In genomic region chr7:143147015-143147414, GRCm38 (mm10) we compare ENCODE assay signal across 28 mouse cellular contexts. TPM values are rescaled to one million over a fixed set of nuclear protein-coding genes. Genes with fewer than 3 reads are reported as not detected.
DNase-seq lines count a peak whose midpoint lies in the region; ATAC-seq and TF ChIP-seq lines count a peak whose summit lies in the region.
"Had no signal": no experiment of that assay in that cellular context is flagged by ENCODE, and none has a peak within 500 bp of the region (broad histone marks: within the 10 kb centered on the region; RNA-seq: fewer than 3 reads in every experiment).

No protein-coding gene starts in this region.

- ATAC-seq in heart, embryonic 13.5 days (ENCODE audit: extremely low read depth, insufficient number of reproducible peaks, low FRiP score, low TSS enrichment), result no peak
- ATAC-seq in intestine, embryonic 15.5 days, result peak; percentile 79
- ATAC-seq in intestine, postnatal 0 days, result peak; percentile 63
- 0 out of 2 replicates have a peak, but pooled peaks have one; percentile 46 for ATAC-seq in stomach, postnatal 0 days (ENCODE audit: low FRiP score, low TSS enrichment)
- ATAC-seq: activated CD4-positive, CD25-positive, alpha-beta regulatory T cell, adult 4 months; CD4-positive, CD25-positive, alpha-beta regulatory T cell, adult 4 months; forebrain, embryonic 13.5 days; forebrain, embryonic 15.5 days; Patski had no signal

- H3K4me3 ChIP-seq in heart, embryonic 13.5 days, result no peak overlapping the region
- no peak overlapping the region for H3K4me3 ChIP-seq in intestine, embryonic 15.5 days (replicated peaks)
- H3K4me3 ChIP-seq in intestine, postnatal 0 days (ENCODE audit: low read depth, low read length), result no peak overlapping the region
- no peak overlapping the region for H3K4me3 ChIP-seq in stomach, postnatal 0 days (ENCODE audit: low read depth, low read length)
- H3K4me3 ChIP-seq in limb, embryonic 10.5 days, result no peak overlapping the region
- H3K4me3 ChIP-seq: embryonic facial prominence, embryonic 10.5 days; embryonic facial prominence, embryonic 12.5 days; forebrain, embryonic 13.5 days; forebrain, embryonic 15.5 days had no signal

- WGBS in heart, embryonic 13.5 days, result 62% methylated on average over 5 of the region's 5 CpGs
- WGBS in intestine, embryonic 15.5 days, result 57% methylated on average over 5 of the region's 5 CpGs
- 36% methylated on average over 5 of the region's 5 CpGs for WGBS in intestine, postnatal 0 days
- WGBS in stomach, postnatal 0 days, result 37% methylated on average over 5 of the region's 5 CpGs
- WGBS in limb, embryonic 10.5 days, result 84% methylated on average over 5 of the region's 5 CpGs

- intact Hi-C loops in heart, postnatal 10 days (cut with DNase I), result no loop called here

- no peak for TF ChIP-seq EP300 in stomach, postnatal 0 days (optimal IDR thresholded peaks at IDR 0.05)

- peak overlapping the region; percentile 30; the same call in 1 of the 2 replicates for H3K9ac ChIP-seq in heart, embryonic 13.5 days
- no peak overlapping the region for H3K9ac ChIP-seq in intestine, embryonic 15.5 days
- H3K9ac ChIP-seq in intestine, postnatal 0 days (ENCODE audit: low read depth, low read length), result no peak overlapping the region
- H3K9ac ChIP-seq in stomach, postnatal 0 days (ENCODE audit: low read length), result no peak overlapping the region
- H3K9ac ChIP-seq: embryonic facial prominence, embryonic 12.5 days; forebrain, embryonic 13.5 days; forebrain, embryonic 15.5 days had no signal

- H3K27me3 ChIP-seq in heart, embryonic 13.5 days (replicated peaks), result no peaks in the 10 kb centered on the region
- no peaks in the 10 kb centered on the region for H3K27me3 ChIP-seq in intestine, embryonic 15.5 days (replicated peaks)
- no peaks in the 10 kb centered on the region for H3K27me3 ChIP-seq in intestine, postnatal 0 days (replicated peaks; ENCODE audit: control insufficient read depth, insufficient read depth, low read length)
- H3K27me3 ChIP-seq in stomach, postnatal 0 days (ENCODE audit: control insufficient read depth, insufficient read depth, low read length), result no peaks in the 10 kb centered on the region
- no peaks in the 10 kb centered on the region; the same call in 1 of the 2 replicates for H3K27me3 ChIP-seq in limb, embryonic 10.5 days (ENCODE audit: low read depth, poor library complexity, severe bottlenecking)
- H3K27me3 ChIP-seq: embryonic facial prominence, embryonic 12.5 days; forebrain, embryonic 15.5 days; Patski had no signal

- H3K4me2 ChIP-seq in heart, embryonic 13.5 days, result no peak overlapping the region
- H3K4me2 ChIP-seq in intestine, embryonic 15.5 days (replicated peaks), result no peak overlapping the region
- peak overlapping the region; percentile 2; the same call in 1 of the 2 replicates for H3K4me2 ChIP-seq in intestine, postnatal 0 days (replicated peaks; ENCODE audit: low read depth)
- no peak overlapping the region for H3K4me2 ChIP-seq in stomach, postnatal 0 days (replicated peaks; ENCODE audit: low read depth)
- H3K4me2 ChIP-seq: embryonic facial prominence, embryonic 12.5 days; forebrain, embryonic 13.5 days; forebrain, embryonic 15.5 days had no signal

- no peak for DNase-seq in heart, postnatal 10 days
- no peak for DNase-seq in stomach, postnatal 0 days (ENCODE audit: low spot score)
- no peak for DNase-seq in adrenal gland, adult 18-20 months (ENCODE audit: low spot score in 2 of 2)
- DNase-seq in limb, embryonic 10.5 days (ENCODE audit: low spot score), result no peak
- DNase-seq: adrenal gland, adult 2 months; adrenal gland, postnatal 10 days; adrenal gland, postnatal 25 days; B cell, adult 2 months; cerebellum, adult 11 months; cerebellum, adult 18-20 months; cerebellum, adult 8-10 months; cerebellum, adult 9-11 months; cerebellum, postnatal 14 days; cerebellum, postnatal 36 days; embryo, embryonic 11 days had no signal

- H3K9me3 ChIP-seq in heart, embryonic 13.5 days, result no peaks in the 10 kb centered on the region
- H3K9me3 ChIP-seq in intestine, embryonic 15.5 days, result no peaks in the 10 kb centered on the region
- no peaks in the 10 kb centered on the region for H3K9me3 ChIP-seq in intestine, postnatal 0 days (ENCODE audit: control insufficient read depth)
- H3K9me3 ChIP-seq in stomach, postnatal 0 days (ENCODE audit: control insufficient read depth, low read length), result no peaks in the 10 kb centered on the region
- no peaks in the 10 kb centered on the region for H3K9me3 ChIP-seq in limb, embryonic 10.5 days (replicated peaks)
- H3K9me3 ChIP-seq: embryonic facial prominence, embryonic 10.5 days; embryonic facial prominence, embryonic 12.5 days; forebrain, embryonic 13.5 days; forebrain, embryonic 15.5 days; G1E had no signal

- H3K4me1 ChIP-seq in heart, embryonic 13.5 days, result peaks cover 35% of the 10 kb centered on the region
- peaks cover 12% of the 10 kb centered on the region; the same call in 1 of the 2 replicates for H3K4me1 ChIP-seq in intestine, embryonic 15.5 days (replicated peaks)
- H3K4me1 ChIP-seq in intestine, postnatal 0 days (replicated peaks; ENCODE audit: control insufficient read depth, insufficient read depth, low read length), result no peaks in the 10 kb centered on the region; the same call in 1 of the 2 replicates
- H3K4me1 ChIP-seq in stomach, postnatal 0 days (replicated peaks; ENCODE audit: control insufficient read depth, insufficient read depth), result peaks cover 2% of the 10 kb centered on the region
- no peaks in the 10 kb centered on the region for H3K4me1 ChIP-seq in limb, embryonic 10.5 days
- H3K4me1 ChIP-seq: embryonic facial prominence, embryonic 12.5 days; forebrain, embryonic 13.5 days; forebrain, embryonic 15.5 days had no signal

- no peak overlapping the region for H3K27ac ChIP-seq in heart, embryonic 13.5 days (replicated peaks)
- H3K27ac ChIP-seq in intestine, embryonic 15.5 days, result no peak overlapping the region
- H3K27ac ChIP-seq in intestine, postnatal 0 days (ENCODE audit: low read depth, low read length), result no peak overlapping the region
- no peak overlapping the region for H3K27ac ChIP-seq in stomach, postnatal 0 days (replicated peaks)
- no peak overlapping the region for H3K27ac ChIP-seq in limb, embryonic 10.5 days
- H3K27ac ChIP-seq: embryonic facial prominence, embryonic 10.5 days; embryonic facial prominence, embryonic 12.5 days; forebrain, embryonic 13.5 days; forebrain, embryonic 15.5 days had no signal

- H3K36me3 ChIP-seq in heart, embryonic 13.5 days, result no peaks in the 10 kb centered on the region
- H3K36me3 ChIP-seq in intestine, embryonic 15.5 days, result no peaks in the 10 kb centered on the region
- 0 out of 2 replicates have a peak, but pooled peaks cover 5% of the 10 kb centered on the region for H3K36me3 ChIP-seq in intestine, postnatal 0 days (ENCODE audit: control insufficient read depth, insufficient read depth)
- H3K36me3 ChIP-seq in stomach, postnatal 0 days (ENCODE audit: control insufficient read depth, insufficient read depth, low read length), result no peaks in the 10 kb centered on the region
- H3K36me3 ChIP-seq in limb, embryonic 10.5 days, result no peaks in the 10 kb centered on the region
- H3K36me3 ChIP-seq: embryonic facial prominence, embryonic 10.5 days; embryonic facial prominence, embryonic 12.5 days; forebrain, embryonic 15.5 days; G1E had no signal

- TF ChIP-seq CTCF in intestine, postnatal 0 days (IDR thresholded peaks at IDR 0.05; ENCODE audit: low read depth), result no peak
- no peak for TF ChIP-seq CTCF in stomach, postnatal 0 days (IDR thresholded peaks at IDR 0.05; ENCODE audit: low read depth)

RNA-seq across cellular contexts. Expression of gene Kcnq1, which starts 40.9 kb away (rescaled TPM):
- 15.0 and 15.6 TPM in 2 replicates for polyA plus RNA-seq in heart, embryonic 13.5 days (2015; fragmentation: Nextera tagmentation; extraction: Ambion mirVana)
- 10 to 100 TPM; 40.9 to 42.0 TPM for total RNA-seq in heart, postnatal 10 days (2021)
- 7.9 and 9.9 TPM in 2 replicates for polyA plus RNA-seq in intestine, embryonic 15.5 days (2015; fragmentation: Nextera tagmentation; extraction: Ambion mirVana)
- polyA plus RNA-seq in intestine, postnatal 0 days (2015; fragmentation: Nextera tagmentation; extraction: Ambion mirVana), result 10.5 and 13.8 TPM in 2 replicates
- polyA plus RNA-seq in stomach, postnatal 0 days (2015; fragmentation: Nextera tagmentation; extraction: Ambion mirVana), result 17.8 and 21.2 TPM in 2 replicates
- total RNA-seq in adrenal gland, adult 18-20 months (2021), result 1 to 10 TPM; 3.2 to 6.0 TPM
- 0.94 and 1.0 TPM in 2 replicates for polyA plus RNA-seq in limb, embryonic 10.5 days (2016; fragmentation: Nextera tagmentation; extraction: Ambion mirVana)
- total RNA-seq: CH12.LX; common myeloid progenitor, adult 5-6 weeks; G1E had no signal
- polyA plus RNA-seq: activated CD4-positive, CD25-positive, alpha-beta regulatory T cell, adult 4 months; CD4-positive, CD25-positive, alpha-beta regulatory T cell, adult 4 months; G1E had no signal

RNA-seq across cellular contexts. Expression of gene Trpm5, which starts 52.6 kb away (rescaled TPM):
- polyA plus RNA-seq in heart, embryonic 13.5 days (2015; fragmentation: Nextera tagmentation; extraction: Ambion mirVana), result 3.5 and 4.4 TPM in 2 replicates
- total RNA-seq in heart, postnatal 10 days (2021), result under 1 TPM; 0.43 to 0.62 TPM
- polyA plus RNA-seq in intestine, embryonic 15.5 days (2015; fragmentation: Nextera tagmentation; extraction: Ambion mirVana), result 8.2 and 9.8 TPM in 2 replicates
- polyA plus RNA-seq in intestine, postnatal 0 days (2015; fragmentation: Nextera tagmentation; extraction: Ambion mirVana), result 0.97 and 1.3 TPM in 2 replicates
- 2.0 and 3.3 TPM in 2 replicates for polyA plus RNA-seq in stomach, postnatal 0 days (2015; fragmentation: Nextera tagmentation; extraction: Ambion mirVana)
- under 1 TPM; 0.30 to 0.38 TPM for total RNA-seq in adrenal gland, adult 18-20 months (2021)
- 0.88 and 1.9 TPM in 2 replicates for polyA plus RNA-seq in limb, embryonic 10.5 days (2016; fragmentation: Nextera tagmentation; extraction: Ambion mirVana)
- total RNA-seq: common myeloid progenitor, adult 5-6 weeks had no signal
- polyA plus RNA-seq: activated CD4-positive, CD25-positive, alpha-beta regulatory T cell, adult 4 months; CD4-positive, CD25-positive, alpha-beta regulatory T cell, adult 4 months; G1E had no signal
